Mouse (Mus musculus) telencephalon, adult 2 months (tissue): ENCODE data around the gene Ctdnep1.

Experiments
- DNase-seq: peaks from one replicate; pipeline ENCODE4 v3.0.0-alpha.2; 2011; ENCODE audit warnings: low read depth, low spot score

The Ctdnep1 gene

DNA sequence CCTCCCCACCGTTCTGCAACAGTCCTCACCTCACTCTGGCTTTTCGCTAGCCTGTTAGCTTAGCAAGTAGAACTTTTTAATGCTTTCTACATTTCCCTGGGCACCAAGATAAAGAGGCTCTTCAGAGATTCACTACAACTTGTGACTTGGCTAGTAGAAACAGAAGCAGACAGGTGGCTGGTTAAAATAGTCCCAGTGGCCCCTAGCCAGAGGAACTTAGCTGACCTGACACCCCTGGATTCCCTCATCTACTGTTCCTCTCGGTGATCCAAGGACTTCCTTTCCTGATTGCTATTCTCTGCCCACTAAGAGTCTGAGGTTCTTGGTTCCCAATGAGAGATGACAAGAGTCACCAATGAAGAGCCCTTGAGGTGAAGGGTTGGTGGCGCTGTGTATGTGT, 2.4 kb downstream of the Ctdnep1 start:
- no peak for DNase-seq

DNA sequence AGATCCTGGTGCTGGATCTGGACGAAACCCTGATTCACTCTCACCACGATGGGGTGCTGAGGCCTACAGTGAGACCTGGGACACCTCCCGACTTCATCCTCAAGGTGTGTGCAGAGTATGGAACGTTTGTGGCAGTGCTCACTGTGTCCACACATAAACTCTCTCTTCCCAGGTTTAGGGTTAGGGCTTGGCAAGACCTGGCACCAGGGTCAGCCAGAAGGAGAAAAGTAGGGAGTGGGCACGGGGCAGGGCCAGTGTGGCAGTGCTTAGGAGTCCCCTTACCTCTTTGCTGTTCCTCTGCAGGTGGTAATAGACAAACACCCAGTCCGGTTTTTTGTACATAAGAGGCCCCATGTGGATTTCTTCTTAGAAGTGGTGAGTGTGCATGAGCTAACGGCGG, 3.5 kb downstream of the Ctdnep1 start:
- DNase-seq = no peak

- DNase-seq = no peak
Observed at GRCm38 (mm10) chr11:69989949-69990348, 9.0 kb downstream of the Ctdnep1 start.

- DNase-seq = peak; percentile 98
Observed at GRCm38 (mm10) chr11:69990850-69991691, 10.1 kb downstream of the Ctdnep1 start, which contains the start of gene Gabarap. Gene Gabarap, plus strand, starts transcription at chr11:69991143.

- no peak for DNase-seq
Observed at GRCm38 (mm10) chr11:69991711-69992110, 10.8 kb downstream of the Ctdnep1 start.

GRCm38 (mm10) chr11:69992396-69992795, 11.4 kb downstream of the Ctdnep1 start:
- no peak for DNase-seq

DNA sequence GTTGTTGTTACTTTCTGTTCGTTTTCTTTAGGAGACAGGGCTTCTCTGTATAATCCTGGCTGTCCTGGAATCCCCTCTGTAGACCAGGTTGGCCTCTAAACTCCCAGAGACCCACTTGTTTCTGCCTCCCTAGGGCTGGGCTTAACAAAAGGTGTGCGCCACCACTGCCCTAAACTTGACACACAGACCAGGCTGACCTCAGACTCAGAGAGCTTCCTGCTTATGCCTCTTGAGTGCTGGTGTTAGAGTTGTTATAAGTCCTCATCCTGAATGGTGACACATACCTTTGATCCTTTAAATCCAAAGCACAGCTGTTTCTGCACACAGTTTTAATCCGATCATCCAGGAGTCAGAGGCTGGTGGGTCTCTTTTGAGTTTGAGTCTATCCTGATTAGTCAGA, 12.0 kb downstream of the Ctdnep1 start:
- DNase-seq = no peak

DNA sequence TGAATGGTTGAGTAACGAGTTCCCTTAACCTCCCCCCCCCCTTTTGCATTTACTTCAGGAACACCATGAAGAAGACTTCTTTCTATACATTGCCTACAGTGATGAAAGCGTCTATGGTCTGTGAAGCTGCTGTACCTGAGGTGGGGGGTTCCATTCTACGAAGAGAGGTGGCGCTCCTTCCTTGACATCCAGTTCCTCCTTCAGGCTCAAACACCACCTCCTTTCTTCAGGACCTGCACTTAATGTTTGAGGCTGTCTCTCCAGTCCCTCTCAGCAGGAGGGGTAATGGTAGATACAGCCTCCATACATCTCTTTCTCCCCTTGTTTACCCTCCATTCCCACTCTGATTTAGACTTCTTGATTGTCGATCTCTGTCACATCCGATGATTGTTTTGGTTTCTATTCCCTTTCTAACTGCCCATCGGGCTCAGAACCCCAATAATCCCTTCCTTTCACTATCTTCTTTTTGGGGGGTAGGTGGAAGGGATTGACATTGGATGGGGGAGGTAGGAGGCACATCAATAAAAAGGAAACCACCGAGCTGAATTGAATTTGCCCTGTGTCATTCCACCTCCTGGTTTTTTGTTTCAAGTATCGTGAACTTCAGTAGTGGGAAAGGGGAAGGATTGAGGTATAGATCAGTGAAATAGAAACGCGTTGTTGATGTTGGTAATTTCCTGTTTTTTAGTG, 13.6 kb downstream of the Ctdnep1 start:
- no peak for DNase-seq

DNA sequence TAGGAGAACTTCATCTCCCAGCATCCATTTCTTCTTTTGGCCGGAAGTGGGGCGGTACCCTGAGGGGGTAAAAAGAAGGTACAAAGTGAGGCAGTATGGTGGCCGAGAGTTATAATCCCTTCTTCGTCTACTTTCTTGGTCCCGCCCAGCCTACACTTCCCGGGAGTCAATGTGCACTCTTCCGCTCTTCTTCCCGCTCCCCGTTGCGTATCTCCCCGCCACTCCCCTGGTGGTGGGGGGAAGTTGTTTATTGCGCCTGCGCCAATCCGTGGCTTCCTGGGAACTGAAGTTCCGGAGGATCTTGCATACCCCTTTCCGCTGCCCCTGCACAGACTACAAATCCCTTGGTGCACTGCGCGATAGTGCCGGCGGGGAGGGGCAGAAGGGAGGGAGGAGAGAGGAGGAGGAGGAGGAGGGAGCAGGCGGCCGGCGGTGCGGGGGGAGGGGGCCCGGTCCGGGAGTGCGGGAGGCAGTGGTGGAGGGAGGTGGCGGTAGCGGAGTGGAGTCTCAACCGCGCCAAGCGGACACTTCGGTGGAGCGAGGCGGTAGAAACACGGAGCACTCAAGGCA, 14.5 kb downstream of the Ctdnep1 start, which contains the start of gene Phf23:
Phf23 (plus strand) TSS at position 387 of the 570 bp plus-strand sequence.
- DNase-seq = peak; percentile 99

- DNase-seq = no peak
Observed at GRCm38 (mm10) chr11:69996161-69997061, 15.5 kb downstream of the Ctdnep1 start.

DNA sequence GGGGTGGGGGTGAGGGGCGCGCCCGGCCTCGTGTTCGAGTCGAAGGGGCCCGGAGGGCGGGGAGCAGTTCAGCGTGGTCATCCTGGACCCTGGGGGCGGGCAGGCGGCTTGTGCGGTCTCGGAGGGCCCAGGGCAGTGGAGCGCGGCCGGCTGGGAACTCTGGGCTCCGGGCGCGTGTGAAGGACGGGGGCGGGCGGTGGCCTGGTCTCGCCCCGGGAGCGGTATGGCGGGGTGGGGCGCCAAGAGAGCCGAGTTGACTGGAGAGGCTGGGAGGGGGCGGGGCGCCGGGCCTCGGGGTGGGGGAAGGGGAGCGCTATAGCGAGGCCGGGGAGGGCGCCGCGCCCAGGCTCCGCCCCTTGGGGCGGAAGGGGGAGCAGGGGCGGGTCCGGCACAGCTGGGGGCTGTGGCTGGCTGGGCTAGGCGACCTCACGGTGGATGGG, 16.1 kb downstream of the Ctdnep1 start:
- DNase-seq = no peak

- no peak for DNase-seq
Observed at GRCm38 (mm10) chr11:69998567-69999491, 17.9 kb downstream of the Ctdnep1 start.

- DNase-seq = no peak
Observed at GRCm38 (mm10) chr11:69999666-70000065, 18.7 kb downstream of the Ctdnep1 start.

DNA sequence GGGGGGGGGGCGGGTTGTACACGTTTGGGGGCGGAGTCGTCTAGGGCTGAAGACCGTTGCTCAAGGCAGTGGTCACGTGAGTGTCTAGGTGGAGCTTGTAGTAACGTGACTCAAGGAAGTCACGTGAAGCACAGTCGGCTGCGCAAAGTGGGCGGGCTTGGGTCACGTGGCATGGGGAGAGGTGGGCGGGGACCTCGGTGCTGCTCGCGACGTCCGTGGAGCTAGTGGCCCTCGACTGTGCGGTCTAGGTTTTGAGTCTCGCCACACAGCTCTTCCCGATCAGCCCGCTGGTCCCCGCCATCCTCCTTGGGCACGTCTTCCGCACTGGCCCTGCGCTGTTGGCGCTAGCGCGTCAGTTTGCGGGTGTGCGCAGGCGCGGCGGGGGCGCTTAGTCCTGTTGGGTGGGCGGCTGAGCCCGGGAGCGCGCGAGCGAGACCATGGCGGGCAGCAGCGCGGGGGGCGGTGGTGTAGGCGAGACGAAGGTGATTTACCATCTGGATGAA, 19.5 kb downstream of the Ctdnep1 start, which contains the start of gene Dvl2:
Dvl2 (plus strand) TSS at position 200 of the 503 bp plus-strand sequence.
- peak; percentile 98 for DNase-seq

- no peak for DNase-seq
Observed at GRCm38 (mm10) chr11:70001159-70001558, 20.2 kb downstream of the Ctdnep1 start.

DNA sequence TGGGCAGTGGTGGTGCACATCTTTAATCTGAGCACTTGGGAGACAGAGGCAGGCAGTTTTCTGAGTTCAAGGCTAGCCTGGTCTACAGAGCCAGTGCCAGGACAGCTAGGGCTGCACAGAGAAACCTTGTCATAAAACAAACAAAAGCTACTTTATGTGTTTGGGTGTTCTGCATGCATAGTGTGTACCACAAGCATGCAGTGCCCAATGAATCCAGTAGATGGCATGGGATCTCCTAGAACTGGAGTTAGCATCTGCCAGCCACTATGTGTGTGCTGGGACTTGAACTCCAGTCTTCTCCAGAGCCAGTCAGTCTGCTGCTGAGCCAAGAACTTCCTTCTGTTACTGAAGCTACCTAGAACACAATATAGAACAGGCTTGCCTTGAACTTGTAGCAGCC, 20.9 kb downstream of the Ctdnep1 start:
- DNase-seq = no peak

- DNase-seq = no peak
Observed at GRCm38 (mm10) chr11:70002471-70002870, 21.5 kb downstream of the Ctdnep1 start.

DNA sequence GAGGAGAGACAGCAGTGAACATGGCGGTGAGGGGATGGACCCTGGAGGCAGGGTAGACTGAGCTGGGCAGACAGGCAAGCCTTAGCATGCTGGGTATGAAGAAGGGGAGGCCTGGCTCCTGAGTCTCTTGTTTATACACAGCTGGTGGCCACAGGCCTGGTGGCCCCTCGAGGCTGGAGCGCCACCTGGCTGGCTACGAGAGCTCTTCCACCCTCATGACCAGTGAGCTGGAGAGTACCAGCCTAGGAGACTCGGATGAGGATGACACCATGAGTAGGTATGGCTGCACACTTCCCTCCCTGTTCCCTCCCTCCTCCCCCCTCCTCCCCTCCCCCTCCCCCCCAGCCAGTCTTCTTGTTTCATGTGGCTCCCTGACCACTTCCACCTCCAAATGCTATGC, 24.6 kb downstream of the Ctdnep1 start:
- DNase-seq = no peak

DNA sequence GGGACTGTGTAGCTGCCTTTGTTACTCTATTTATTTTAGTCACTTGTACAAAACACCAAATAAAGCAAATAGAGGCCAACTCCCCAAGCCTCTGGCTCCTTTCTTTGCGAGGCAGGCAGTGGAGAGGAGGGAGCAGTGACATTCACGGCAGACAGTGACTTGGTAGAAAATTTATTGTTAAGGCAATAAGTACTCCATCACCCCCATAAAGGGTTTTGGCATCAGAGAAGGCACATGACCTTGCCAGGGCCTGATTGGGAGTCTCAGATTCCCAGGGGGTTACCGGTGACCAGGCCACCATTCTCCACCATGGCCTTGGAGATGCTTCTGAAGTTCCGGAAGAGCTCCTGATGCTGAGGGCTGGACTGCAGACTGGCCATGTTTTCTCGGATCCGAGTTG, 29.1 kb downstream of the Ctdnep1 start:
- DNase-seq = no peak

DNA sequence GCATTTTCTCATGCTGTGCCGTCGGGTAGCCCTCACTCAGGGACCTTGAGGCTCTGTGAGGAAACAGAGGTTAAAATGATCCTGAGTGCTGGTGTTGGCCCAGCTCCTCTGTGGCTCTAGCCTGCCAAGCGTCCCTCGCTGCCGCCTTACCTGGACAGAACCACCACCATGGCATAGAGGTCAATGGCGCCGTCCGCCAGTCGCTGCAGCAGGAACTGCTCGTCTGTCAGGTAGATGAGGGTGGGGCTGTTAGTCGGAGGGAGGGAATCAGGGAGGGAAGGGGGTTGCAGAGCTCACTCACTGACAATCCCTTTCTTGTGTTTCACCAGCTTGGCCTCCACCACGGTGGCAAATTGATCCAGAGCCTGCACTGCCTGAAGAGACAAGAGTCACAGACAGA, 29.6 kb downstream of the Ctdnep1 start:
- no peak for DNase-seq
